22 mouse cellular contexts compared by ENCODE assay signal in genomic region chr6:142564746-142565145, GRCm38 (mm10).
"Had no signal": no experiment of that assay in that cellular context is flagged by ENCODE, and none has a peak within 500 bp of the region (broad histone marks: within the 10 kb centered on the region; RNA-seq: fewer than 3 reads in every experiment).

No protein-coding gene starts in this region.

- DNase-seq: gastrocnemius, postnatal 14 days; gastrocnemius, postnatal 36 days; heart, adult 2 months; heart, postnatal 14 days; heart, postnatal 36 days; kidney, adult 11 months; kidney, postnatal 10 days; kidney, postnatal 36 days; layer of hippocampus, adult 9-11 months; layer of hippocampus, postnatal 36 days; left cerebral cortex, postnatal 4 days had no signal

- H3K9ac ChIP-seq: heart, embryonic 13.5 days; heart, embryonic 15.5 days; hindbrain, embryonic 13.5 days; hindbrain, embryonic 15.5 days; limb, embryonic 13.5 days; limb, embryonic 15.5 days; liver, embryonic 12.5 days; liver, embryonic 14.5 days had no signal

- H3K4me1 ChIP-seq: hindbrain, embryonic 13.5 days; hindbrain, embryonic 15.5 days; limb, embryonic 13.5 days; liver, embryonic 12.5 days had no signal

- H3K4me2 ChIP-seq: heart, embryonic 11.5 days; heart, embryonic 13.5 days; heart, embryonic 15.5 days; hindbrain, embryonic 13.5 days; hindbrain, embryonic 15.5 days; limb, embryonic 13.5 days; limb, embryonic 15.5 days; liver, embryonic 12.5 days had no signal

- ATAC-seq: hindbrain, postnatal 0 days; intestine, embryonic 16.5 days; liver, embryonic 12.5 days had no signal

- H3K9me3 ChIP-seq: heart, embryonic 13.5 days; heart, embryonic 15.5 days; hindbrain, embryonic 13.5 days; hindbrain, embryonic 15.5 days; limb, embryonic 13.5 days; limb, embryonic 15.5 days; liver, embryonic 12.5 days had no signal

- H3K36me3 ChIP-seq: hindbrain, embryonic 13.5 days; hindbrain, embryonic 15.5 days; limb, embryonic 13.5 days; limb, embryonic 15.5 days; liver, embryonic 12.5 days had no signal

- H3K27ac ChIP-seq: heart, adult 2 months; heart, embryonic 13.5 days; heart, embryonic 15.5 days; hindbrain, embryonic 13.5 days; hindbrain, embryonic 15.5 days; hindbrain, postnatal 0 days; limb, embryonic 13.5 days; limb, embryonic 15.5 days; liver, embryonic 12.5 days; liver, embryonic 14.5 days had no signal

- H3K4me3 ChIP-seq: heart, adult 2 months; heart, embryonic 13.5 days; heart, embryonic 15.5 days; hindbrain, embryonic 13.5 days; hindbrain, embryonic 15.5 days; limb, embryonic 13.5 days; limb, embryonic 15.5 days; liver, embryonic 12.5 days had no signal
